Mouse (Mus musculus) stomach, embryonic 15.5 days (tissue): Measurements from ENCODE around the gene Gp1ba. TPM values are rescaled to one million over a fixed set of nuclear protein-coding genes. Genes with fewer than 3 reads are reported as not detected.

Experiments
- ATAC-seq: fragments of 200-750 bp; cut with Nextera tagmentation; 2 replicates; pipeline ENCODE4 v1.8.0; 2017; ENCODE audit warnings: low read depth, moderate number of reproducible peaks, moderate TSS enrichment; ENCODE audit not compliant: insufficient read depth, low FRiP score
- H3K27ac ChIP-seq: fragments of 300-500 bp; sonication (generic); 2 replicates; pipeline ENCODE4 v1.5.1; 2015; ENCODE audit warnings: mild to moderate bottlenecking, inconsistent platforms
- H3K27me3 ChIP-seq: fragments of 300-500 bp; sonication (generic); replicated peaks from 2 replicates; pipeline ENCODE4 v1.6.1; 2015; ENCODE audit warnings: inconsistent platforms
- H3K36me3 ChIP-seq: fragments of 300-500 bp; sonication (generic); 2 replicates; pipeline ENCODE4 v1.6.1; 2015; ENCODE audit warnings: inconsistent platforms
- H3K4me1 ChIP-seq: fragments of 300-500 bp; sonication (generic); 2 replicates; pipeline ENCODE4 v1.6.1; 2015; ENCODE audit warnings: inconsistent platforms
- H3K4me2 ChIP-seq: fragments of 300-500 bp; sonication (generic); 2 replicates; pipeline ENCODE4 v1.6.1; 2015; ENCODE audit warnings: mild to moderate bottlenecking, inconsistent platforms
- H3K4me3 ChIP-seq: fragments of 300-500 bp; sonication (generic); replicated peaks from 2 replicates; pipeline ENCODE4 v1.5.1; 2015; ENCODE audit warnings: inconsistent platforms
- H3K9ac ChIP-seq: fragments of 300-500 bp; sonication (generic); 2 replicates; pipeline ENCODE4 v1.6.1; 2015; ENCODE audit warnings: inconsistent platforms
- H3K9me3 ChIP-seq: fragments of 300-500 bp; sonication (generic); 2 replicates; pipeline ENCODE4 v1.6.1; 2016; ENCODE audit warnings: inconsistent platforms
- WGBS: fragments of 180-500 bp; shearing (Covaris S2); methylation state at CpG from one replicate; pipeline ENCODE4 v1.1.7; 2015; 5-methylcytosine and 5-hydroxymethylcytosine counted together
- polyA plus RNA-seq: library from polyadenylated mRNA; unstranded; fragments of >200 nt; fragmentation: Nextera tagmentation; extraction: Ambion mirVana; gene quantifications from 2 replicates; pipeline ENCODE4 v1.2.1, GENCODE M21; 2015

The Gp1ba gene
- polyA plus RNA-seq, result 0.09 and 0.19 TPM in 2 replicates

GRCm38 (mm10) chr11:70638714-70639278 lies at the start of gene Gp1ba:
TSS of gene Gp1ba (plus strand) at chr11:70639122.
- no peak within 1 kb of the TSS for H3K9ac ChIP-seq
- H3K4me3 ChIP-seq, result no peak within 1 kb of the TSS
- 0 out of 2 replicates have a peak, but pooled peaks cover 7% of the 10 kb centered on the region for H3K36me3 ChIP-seq
- H3K4me2 ChIP-seq, result no peak within 1 kb of the TSS
- no peaks in the 10 kb centered on the region for H3K4me1 ChIP-seq
- H3K27ac ChIP-seq, result no peak within 1 kb of the TSS
- 23% methylated on average over 5 of the region's 5 CpGs for WGBS
- peak; percentile 65; the same call in 1 of the 2 replicates for ATAC-seq
- H3K9me3 ChIP-seq, result no peaks in the 10 kb centered on the region
- no peaks in the 10 kb centered on the region for H3K27me3 ChIP-seq

- Histone ChIP-seq H3K36me3 (no peaks in the 10 kb centered on the region), H3K9me3 (no peaks in the 10 kb centered on the region), H3K27ac (no peak overlapping the region), H3K9ac (no peak overlapping the region), H3K4me2 (no peak overlapping the region), H3K27me3 (no peaks in the 10 kb centered on the region), H3K4me3 (no peak overlapping the region), H3K4me1 (0 out of 2 replicates have a peak, but pooled peaks cover 7% of the 10 kb centered on the region)
- 84% methylated on average over 1 of the region's 1 CpGs for WGBS
- ATAC-seq, result no peak
Measured at GRCm38 (mm10) chr11:70591733-70592132, 47.2 kb upstream of the Gp1ba start.

- no peak overlapping the region; the same call in 1 of the 2 replicates for H3K27ac ChIP-seq
- no peak overlapping the region for H3K4me3 ChIP-seq
- no peaks in the 10 kb centered on the region for H3K9me3 ChIP-seq
- no peak overlapping the region for H3K4me2 ChIP-seq
- ATAC-seq, result no peak
- H3K27me3 ChIP-seq, result no peaks in the 10 kb centered on the region
- peaks cover 4% of the 10 kb centered on the region; the same call in 1 of the 2 replicates for H3K36me3 ChIP-seq
- 74% methylated on average over 15 of the region's 15 CpGs for WGBS
- no peak overlapping the region for H3K9ac ChIP-seq
- H3K4me1 ChIP-seq, result 0 out of 2 replicates have a peak, but pooled peaks cover 3% of the 10 kb centered on the region
Measured at GRCm38 (mm10) chr11:70594253-70594989, 44.5 kb upstream of the Gp1ba start.

- Histone ChIP-seq H3K9ac (no peak overlapping the region), H3K4me1 (0 out of 2 replicates have a peak, but pooled peaks cover 3% of the 10 kb centered on the region), H3K4me2 (0 out of 2 replicates have a peak overlapping the region, but pooled peaks have one; percentile 2), H3K9me3 (no peaks in the 10 kb centered on the region), H3K36me3 (peaks cover 4% of the 10 kb centered on the region; the same call in 1 of the 2 replicates), H3K27me3 (no peaks in the 10 kb centered on the region), H3K27ac (peak overlapping the region; percentile 57), H3K4me3 (no peak overlapping the region)
- no peak for ATAC-seq
- 40% methylated on average over 2 of the region's 2 CpGs for WGBS
Measured at GRCm38 (mm10) chr11:70595638-70596037, 43.3 kb upstream of the Gp1ba start.

GRCm38 (mm10) chr11:70596094-70596493 lies 42.8 kb upstream of the Gp1ba start:
- 65% methylated on average over 4 of the region's 4 CpGs for WGBS
- peaks cover 4% of the 10 kb centered on the region; the same call in 1 of the 2 replicates for H3K36me3 ChIP-seq
- no peak overlapping the region for H3K4me3 ChIP-seq
- 0 out of 2 replicates have a peak, but pooled peaks cover 3% of the 10 kb centered on the region for H3K4me1 ChIP-seq
- H3K9ac ChIP-seq, result no peak overlapping the region
- no peaks in the 10 kb centered on the region for H3K27me3 ChIP-seq
- peak overlapping the region; percentile 57 for H3K27ac ChIP-seq
- no peak overlapping the region for H3K4me2 ChIP-seq
- no peaks in the 10 kb centered on the region for H3K9me3 ChIP-seq
- no peak for ATAC-seq

GRCm38 (mm10) chr11:70597301-70597700 lies 41.6 kb upstream of the Gp1ba start:
- Histone ChIP-seq H3K4me2 (no peak overlapping the region), H3K4me3 (no peak overlapping the region), H3K9me3 (no peaks in the 10 kb centered on the region), H3K27me3 (no peaks in the 10 kb centered on the region), H3K27ac (no peak overlapping the region), H3K9ac (no peak overlapping the region), H3K36me3 (peaks cover 11% of the 10 kb centered on the region; the same call in 1 of the 2 replicates), H3K4me1 (0 out of 2 replicates have a peak, but pooled peaks cover 3% of the 10 kb centered on the region)
- ATAC-seq, result no peak
- WGBS, result 74% methylated on average over 6 of the region's 6 CpGs

GRCm38 (mm10) chr11:70598451-70598953 lies 40.4 kb upstream of the Gp1ba start:
- no peak overlapping the region for H3K4me3 ChIP-seq
- no peak overlapping the region for H3K4me2 ChIP-seq
- H3K36me3 ChIP-seq, result peaks cover 11% of the 10 kb centered on the region; the same call in 1 of the 2 replicates
- H3K27me3 ChIP-seq, result no peaks in the 10 kb centered on the region
- no peak overlapping the region for H3K27ac ChIP-seq
- no peak for ATAC-seq
- no peak overlapping the region for H3K9ac ChIP-seq
- 0 out of 2 replicates have a peak, but pooled peaks cover 3% of the 10 kb centered on the region for H3K4me1 ChIP-seq
- H3K9me3 ChIP-seq, result no peaks in the 10 kb centered on the region
- WGBS, result 88% methylated on average over 9 of the region's 9 CpGs

GRCm38 (mm10) chr11:70605024-70605566 lies 33.8 kb upstream of the Gp1ba start:
- no peak overlapping the region for H3K27ac ChIP-seq
- no peaks in the 10 kb centered on the region for H3K9me3 ChIP-seq
- H3K4me2 ChIP-seq, result no peak overlapping the region
- H3K9ac ChIP-seq, result no peak overlapping the region
- H3K27me3 ChIP-seq, result no peaks in the 10 kb centered on the region
- 57% methylated on average over 14 of the region's 14 CpGs for WGBS
- no peak overlapping the region for H3K4me3 ChIP-seq
- ATAC-seq, result peak; percentile 15; the same call in 1 of the 2 replicates
- H3K4me1 ChIP-seq, result no peaks in the 10 kb centered on the region
- H3K36me3 ChIP-seq, result peaks cover 53% of the 10 kb centered on the region

GRCm38 (mm10) chr11:70606717-70607116 lies 32.2 kb upstream of the Gp1ba start:
- peaks cover 60% of the 10 kb centered on the region for H3K36me3 ChIP-seq
- no peak overlapping the region for H3K9ac ChIP-seq
- H3K27me3 ChIP-seq, result no peaks in the 10 kb centered on the region
- 72% methylated on average over 12 of the region's 12 CpGs for WGBS
- ATAC-seq, result no peak
- no peaks in the 10 kb centered on the region for H3K4me1 ChIP-seq
- H3K4me2 ChIP-seq, result no peak overlapping the region
- no peak overlapping the region for H3K4me3 ChIP-seq
- no peak overlapping the region for H3K27ac ChIP-seq
- no peaks in the 10 kb centered on the region for H3K9me3 ChIP-seq

GRCm38 (mm10) chr11:70607611-70608010 lies 31.3 kb upstream of the Gp1ba start:
- Histone ChIP-seq H3K9ac (no peak overlapping the region), H3K27ac (no peak overlapping the region), H3K9me3 (no peaks in the 10 kb centered on the region), H3K36me3 (peaks cover 59% of the 10 kb centered on the region), H3K4me1 (no peaks in the 10 kb centered on the region), H3K4me2 (no peak overlapping the region), H3K4me3 (no peak overlapping the region), H3K27me3 (no peaks in the 10 kb centered on the region)
- 84% methylated on average over 9 of the region's 9 CpGs for WGBS
- no peak for ATAC-seq

GRCm38 (mm10) chr11:70608381-70609066 lies 30.4 kb upstream of the Gp1ba start:
- 91% methylated on average over 26 of the region's 26 CpGs for WGBS

More at GRCm38 (mm10) chr11:70608381-70609066, 30.4 kb upstream of the Gp1ba start:
- ATAC-seq, result no peak
- Histone ChIP-seq H3K27ac (no peak overlapping the region), H3K4me3 (no peak overlapping the region), H3K27me3 (no peaks in the 10 kb centered on the region), H3K36me3 (peaks cover 66% of the 10 kb centered on the region), H3K4me1 (no peaks in the 10 kb centered on the region), H3K4me2 (no peak overlapping the region), H3K9me3 (no peaks in the 10 kb centered on the region), H3K9ac (no peak overlapping the region)
